Mouse (Mus musculus) gastrocnemius, adult 2 months (tissue): ENCODE measurements at regions not wholly inside any gene's neighbourhood (a gene's known extent, or its start where the extent isn't known, plus 50 kb on each side); places are given as distances from the start of the nearest gene placed in this dataset.
A peak's percentile ranks its signal among the peaks of the same experiment; 100 is the strongest.

Experiments used
- DNase-seq: peaks from one replicate; pipeline ENCODE4 v3.0.0; 2022
- H3K27ac ChIP-seq: fragments of 200-600 bp; 2 replicates; pipeline ENCODE4 v1.8.1; 2022; ENCODE audit warnings: mild to moderate bottlenecking
- H3K4me3 ChIP-seq: fragments of 200-600 bp; 2 replicates; pipeline ENCODE4 v1.8.1; 2022; ENCODE audit warnings: mild to moderate bottlenecking, moderate library complexity
- CTCF ChIP-seq: fragments of 200-600 bp; IDR thresholded peaks from 2 replicates; pipeline ENCODE4 v1.8.1; 2022; ENCODE audit warnings: antibody characterized with exemption, mild to moderate bottlenecking, moderate library complexity
- intact Hi-C: fragments of 180-260 bp; cut with DNase I; formaldehyde crosslinking; loops from one replicate; pipeline ENCODE4 v1.15.1; 2025

- TF ChIP-seq CTCF = no peak
- Histone ChIP-seq H3K4me3 (no peak overlapping the region), H3K27ac (no peak overlapping the region)
- DNase-seq = no peak
- intact Hi-C loops = no loop called here
Measured at GRCm38 (mm10) chr17:16004871-16005575, 174.2 kb upstream of the Rgmb start.

- intact Hi-C loops = no loop called here
- no peak for TF ChIP-seq CTCF
- no peak overlapping the region for H3K27ac ChIP-seq
- no peak overlapping the region for H3K4me3 ChIP-seq
- DNase-seq = no peak
Measured at GRCm38 (mm10) chr17:16004002-16004401, 173.2 kb upstream of the Rgmb start.

GRCm38 (mm10) chr17:15998771-15999170 lies 167.9 kb upstream of the Rgmb start:
- H3K4me3 ChIP-seq = no peak overlapping the region
- H3K27ac ChIP-seq = no peak overlapping the region
- TF ChIP-seq CTCF = no peak
- intact Hi-C loops = no loop called here
- peak; percentile 36 for DNase-seq

GRCm38 (mm10) chr17:15997289-15997688 lies 166.4 kb upstream of the Rgmb start:
- intact Hi-C loops = no loop called here
- no peak overlapping the region for H3K27ac ChIP-seq

GRCm38 (mm10) chr17:15995493-15995892 lies 164.7 kb upstream of the Rgmb start:
- no peak for TF ChIP-seq CTCF
- intact Hi-C loops = no loop called here
- no peak overlapping the region for H3K4me3 ChIP-seq
- DNase-seq = no peak
- no peak overlapping the region for H3K27ac ChIP-seq

More at GRCm38 (mm10) chr17:15997289-15997688, 166.4 kb upstream of the Rgmb start:
- no peak overlapping the region for H3K4me3 ChIP-seq
- DNase-seq = no peak
- TF ChIP-seq CTCF = no peak

- peak overlapping the region; percentile 43; the same call in 1 of the 2 replicates for H3K27ac ChIP-seq
- DNase-seq = peak; percentile 16
- no peak overlapping the region for H3K4me3 ChIP-seq
- no peak for TF ChIP-seq CTCF
- intact Hi-C loops = no loop called here
Measured at GRCm38 (mm10) chr17:15993361-15994287, 162.8 kb upstream of the Rgmb start.

GRCm38 (mm10) chr17:15991916-15992315 lies 161.1 kb upstream of the Rgmb start:
- no peak overlapping the region for H3K27ac ChIP-seq
- no peak for TF ChIP-seq CTCF
- H3K4me3 ChIP-seq = no peak overlapping the region
- intact Hi-C loops = no loop called here
- no peak for DNase-seq

GRCm38 (mm10) chr17:15990303-15990702 lies 159.5 kb upstream of the Rgmb start:
- Histone ChIP-seq H3K4me3 (no peak overlapping the region), H3K27ac (no peak overlapping the region)
- TF ChIP-seq CTCF = no peak
- no peak for DNase-seq
- intact Hi-C loops = no loop called here

- H3K4me3 ChIP-seq = no peak overlapping the region
- intact Hi-C loops = no loop called here
- no peak for DNase-seq
- TF ChIP-seq CTCF = no peak
- H3K27ac ChIP-seq = no peak overlapping the region
Measured at GRCm38 (mm10) chr17:15981558-15981957, 150.7 kb upstream of the Rgmb start.

GRCm38 (mm10) chr17:15977374-15978031 lies 146.7 kb upstream of the Rgmb start:
- peak; percentile 55 for DNase-seq
- TF ChIP-seq CTCF = no peak
- H3K27ac ChIP-seq = 0 out of 2 replicates have a peak overlapping the region, but pooled peaks have one; percentile 28
- no peak overlapping the region for H3K4me3 ChIP-seq
- intact Hi-C loops = no loop called here

GRCm38 (mm10) chr17:15971351-15971685 lies 140.5 kb upstream of the Rgmb start:
- no peak for TF ChIP-seq CTCF
- Histone ChIP-seq H3K4me3 (no peak overlapping the region), H3K27ac (no peak overlapping the region)
- intact Hi-C loops = no loop called here
- DNase-seq = no peak

GRCm38 (mm10) chr17:15970481-15971350 lies 139.9 kb upstream of the Rgmb start:
- intact Hi-C loops = no loop called here
- Histone ChIP-seq H3K27ac (no peak overlapping the region), H3K4me3 (no peak overlapping the region)
- no peak for TF ChIP-seq CTCF
- no peak for DNase-seq
